ENCODE assay signal across 11 mouse cellular contexts in the genomic region with DNA sequence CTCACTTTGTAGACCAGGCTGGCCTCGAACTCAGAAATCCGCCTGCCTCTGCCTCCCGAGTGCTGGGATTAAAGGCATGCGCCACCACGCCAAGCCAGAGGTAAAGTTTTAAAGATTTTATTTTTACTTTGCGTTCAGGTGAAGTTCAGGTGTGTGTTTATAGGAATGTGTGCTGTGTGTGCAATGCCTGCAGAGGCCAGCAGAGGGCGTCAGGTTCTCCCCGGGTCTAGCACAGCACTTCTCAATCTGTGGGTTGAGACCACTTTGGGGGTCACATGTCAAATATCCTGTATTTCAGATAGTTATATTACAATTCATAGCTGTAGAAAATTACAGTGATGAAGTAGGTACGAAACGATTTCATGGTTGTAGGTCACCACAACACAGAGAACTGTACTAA. TPM values are rescaled to one million over a fixed set of nuclear protein-coding genes. Genes with fewer than 3 reads are reported as not detected.
DNase-seq lines count a peak whose midpoint lies in the region; ATAC-seq and TF ChIP-seq lines count a peak whose summit lies in the region.
"Had no signal": no experiment of that assay in that cellular context is flagged by ENCODE, and none has a peak within 500 bp of the region (broad histone marks: within the 10 kb centered on the region; RNA-seq: fewer than 3 reads in every experiment).

No protein-coding gene starts in this region.

- H3K27me3 ChIP-seq in kidney, adult 2 months (replicated peaks; ENCODE audit: control insufficient read depth, insufficient read depth, low read length), result no peaks in the 10 kb centered on the region
- no peaks in the 10 kb centered on the region for H3K27me3 ChIP-seq in kidney, embryonic 15.5 days
- H3K27me3 ChIP-seq in thymus, adult 2 months (ENCODE audit: control insufficient read depth, insufficient read depth, low read length), result no peaks in the 10 kb centered on the region
- H3K27me3 ChIP-seq: forebrain, embryonic 15.5 days; stomach, embryonic 15.5 days had no signal

- no peaks in the 10 kb centered on the region for H3K36me3 ChIP-seq in kidney, adult 2 months (ENCODE audit: control insufficient read depth, insufficient read depth, low read length)
- no peaks in the 10 kb centered on the region for H3K36me3 ChIP-seq in kidney, embryonic 15.5 days
- no peaks in the 10 kb centered on the region for H3K36me3 ChIP-seq in thymus, adult 2 months (ENCODE audit: control insufficient read depth, insufficient read depth, low read length)
- H3K36me3 ChIP-seq: forebrain, embryonic 15.5 days; stomach, embryonic 15.5 days had no signal

- no peak overlapping the region for H3K4me3 ChIP-seq in kidney, adult 2 months (ENCODE audit: insufficient read depth, low read depth, low read length)
- H3K4me3 ChIP-seq in kidney, embryonic 15.5 days (replicated peaks), result no peak overlapping the region
- H3K4me3 ChIP-seq in thymus, adult 2 months (ENCODE audit: control insufficient read depth, insufficient read depth, low read length), result no peak overlapping the region
- no peak overlapping the region for H3K4me3 ChIP-seq in embryonic fibroblast, embryonic 13.5 days (ENCODE audit: insufficient read depth, low read length)
- H3K4me3 ChIP-seq: forebrain, embryonic 15.5 days; stomach, embryonic 15.5 days had no signal

- no peaks in the 10 kb centered on the region; the same call in 1 of the 2 replicates for H3K4me1 ChIP-seq in kidney, adult 2 months (ENCODE audit: control insufficient read depth, insufficient read depth, low read length)
- H3K4me1 ChIP-seq in kidney, embryonic 15.5 days, result no peaks in the 10 kb centered on the region
- H3K4me1 ChIP-seq in thymus, adult 2 months (replicated peaks; ENCODE audit: control insufficient read depth, insufficient read depth, low read length), result no peaks in the 10 kb centered on the region
- H3K4me1 ChIP-seq in embryonic fibroblast, embryonic 13.5 days (ENCODE audit: control insufficient read depth, insufficient read depth, low read length), result 0 out of 2 replicates have a peak, but pooled peaks cover 4% of the 10 kb centered on the region
- H3K4me1 ChIP-seq: forebrain, embryonic 15.5 days; stomach, embryonic 15.5 days had no signal

- DNase-seq in kidney, adult 2 months, result no peak
- DNase-seq in thymus, adult 2 months, result peak; percentile 40
- no peak for DNase-seq in thymus, adult 18-20 months
- no peak for DNase-seq in frontal cortex, adult 2 months (ENCODE audit: extremely low spot score in 1 of 2, low spot score in 1 of 2)
- no peak for DNase-seq in cerebellum, adult 9-11 months
- DNase-seq in urinary bladder, adult 2 months (ENCODE audit: low spot score), result no peak
- DNase-seq: cerebellum, adult 9-10 months had no signal

- TF ChIP-seq POLR2A in kidney, adult 2 months (IDR thresholded peaks at IDR 0.05; ENCODE audit: low read depth, low read length), result no peak
- TF ChIP-seq POLR2A in thymus, adult 2 months (IDR thresholded peaks at IDR 0.05; ENCODE audit: control insufficient read depth, extremely low read depth, insufficient read depth, low read length, poor library complexity), result no peak
- no peak for TF ChIP-seq POLR2A in embryonic fibroblast, embryonic 13.5 days (IDR thresholded peaks at IDR 0.05; ENCODE audit: low read depth, low read length)

- no peak overlapping the region for H3K9ac ChIP-seq in kidney, embryonic 15.5 days
- H3K9ac ChIP-seq: forebrain, embryonic 15.5 days; stomach, embryonic 15.5 days had no signal

- no peak overlapping the region for H3K4me2 ChIP-seq in kidney, embryonic 15.5 days
- H3K4me2 ChIP-seq: forebrain, embryonic 15.5 days; stomach, embryonic 15.5 days had no signal

- ATAC-seq in kidney, embryonic 15.5 days (replicated peaks; ENCODE audit: low FRiP score), result no peak
- ATAC-seq: forebrain, embryonic 15.5 days had no signal

- no peaks in the 10 kb centered on the region for H3K9me3 ChIP-seq in kidney, embryonic 15.5 days (replicated peaks)
- H3K9me3 ChIP-seq: forebrain, embryonic 15.5 days; stomach, embryonic 15.5 days had no signal

- peak; percentile 59 for TF ChIP-seq CTCF in kidney, adult 2 months (conservative IDR thresholded peaks at IDR 0.05; ENCODE audit: insufficient read depth, insufficient read length, low read depth, low read length)
- peak; percentile 65; the same call in 1 of the 2 replicates for TF ChIP-seq CTCF in thymus, adult 2 months (IDR thresholded peaks at IDR 0.05; ENCODE audit: borderline replicate concordance, control insufficient read depth, extremely low read depth, insufficient read depth, low read length, poor library complexity)
- TF ChIP-seq CTCF in embryonic fibroblast, embryonic 13.5 days (IDR thresholded peaks at IDR 0.05; ENCODE audit: borderline replicate concordance, insufficient read depth, low read length), result peak; percentile 19; the same call in 1 of the 2 replicates

- H3K27ac ChIP-seq in kidney, adult 2 months (ENCODE audit: insufficient read depth, low read depth, low read length), result no peak overlapping the region
- H3K27ac ChIP-seq in kidney, embryonic 15.5 days, result no peak overlapping the region
- no peak overlapping the region for H3K27ac ChIP-seq in thymus, adult 2 months (ENCODE audit: control insufficient read depth, insufficient read depth, low read length)
- no peak overlapping the region for H3K27ac ChIP-seq in embryonic fibroblast, embryonic 13.5 days (ENCODE audit: insufficient read depth, low read length)
- H3K27ac ChIP-seq: forebrain, embryonic 15.5 days; stomach, embryonic 15.5 days had no signal

- WGBS in kidney, adult 2 months, result 75% methylated on average over 10 of the region's 10 CpGs
- 67% methylated on average over 10 of the region's 10 CpGs for WGBS in kidney, embryonic 15.5 days
- WGBS in thymus, adult 2 months, result 83% methylated on average over 10 of the region's 10 CpGs

RNA-seq across cellular contexts. Expression of a gene that starts 7.1 kb away (rescaled TPM):
- 20.4 and 26.1 TPM in 2 replicates for polyA plus RNA-seq in kidney, adult 2 months (2012; rRNA removed)
- 2.3 and 3.1 TPM in 2 replicates for polyA plus RNA-seq in kidney, embryonic 15.5 days (2015; fragmentation: Nextera tagmentation; extraction: Ambion mirVana)
- 10.7 and 13.3 TPM in 2 replicates for polyA plus RNA-seq in thymus, adult 2 months (2012; rRNA removed)
- 4.9 and 5.3 TPM in 2 replicates for polyA plus RNA-seq in embryonic fibroblast, embryonic 13.5 days (2011; ENCODE audit: insufficient read length, low read depth, missing spikeins)
- polyA plus RNA-seq in frontal cortex, adult 2 months (2012; rRNA removed), result 29.2 and 30.2 TPM in 2 replicates
- polyA plus RNA-seq in urinary bladder, adult 2 months (2012; rRNA removed), result 35.3 and 37.5 TPM in 2 replicates

RNA-seq across cellular contexts. Expression of a gene that starts 30.4 kb away (rescaled TPM):
- polyA plus RNA-seq in kidney, adult 2 months (2012; rRNA removed), result 11.7 and 17.6 TPM in 2 replicates
- 11.0 and 11.8 TPM in 2 replicates for polyA plus RNA-seq in kidney, embryonic 15.5 days (2015; fragmentation: Nextera tagmentation; extraction: Ambion mirVana)
- 12.7 and 14.4 TPM in 2 replicates for polyA plus RNA-seq in thymus, adult 2 months (2012; rRNA removed)
- polyA plus RNA-seq in embryonic fibroblast, embryonic 13.5 days (2011; ENCODE audit: insufficient read length, low read depth, missing spikeins), result 16.9 and 21.0 TPM in 2 replicates
- polyA plus RNA-seq in frontal cortex, adult 2 months (2012; rRNA removed), result 7.3 and 8.4 TPM in 2 replicates
- polyA plus RNA-seq in urinary bladder, adult 2 months (2012; rRNA removed), result 29.4 and 34.6 TPM in 2 replicates
